Mouse (Mus musculus): ENCODE data around the gene Cd5l.
"Not testable (repeated sequence)": the region's sequence is repeated elsewhere in the genome, so short reads cannot be mapped to it uniquely, and the experiment has no call there.

Cd5l gene

GRCm38 (mm10) chr3:87357581-87357980, at the start of gene Cd5l:
Cd5l (plus strand) TSS chr3:87357881.
- DNase-seq (ENCODE audit: low read depth), result no peak

GRCm38 (mm10) chr3:87309922-87310321, 47.8 kb upstream of the Cd5l start:
- DNase-seq (ENCODE audit: low read depth), result peak; percentile 7

GRCm38 (mm10) chr3:87322557-87322956, 35.1 kb upstream of the Cd5l start:
- DNase-seq (ENCODE audit: low read depth), result peak; percentile 81

GRCm38 (mm10) chr3:87323778-87324177, 33.9 kb upstream of the Cd5l start:
- peak; percentile 59 for DNase-seq (ENCODE audit: low read depth)

- DNase-seq (ENCODE audit: low read depth), result no peak
Observed at GRCm38 (mm10) chr3:87337899-87338298, 19.8 kb upstream of the Cd5l start.

GRCm38 (mm10) chr3:87350992-87351391, 6.7 kb upstream of the Cd5l start:
- DNase-seq (ENCODE audit: low read depth), result not testable (repeated sequence)

- DNase-seq (ENCODE audit: low read depth), result no peak
Observed at GRCm38 (mm10) chr3:87359215-87359614, 1.5 kb downstream of the Cd5l start.

- DNase-seq (ENCODE audit: low read depth), result no peak
Observed at GRCm38 (mm10) chr3:87360466-87360865, 2.8 kb downstream of the Cd5l start.

- DNase-seq (ENCODE audit: low read depth), result no peak
Observed at GRCm38 (mm10) chr3:87365691-87366090, 8.0 kb downstream of the Cd5l start.

- no peak for DNase-seq (ENCODE audit: low read depth)
Observed at GRCm38 (mm10) chr3:87367511-87367910, 9.8 kb downstream of the Cd5l start.

GRCm38 (mm10) chr3:87369181-87369580, 11.5 kb downstream of the Cd5l start:
- no peak for DNase-seq (ENCODE audit: low read depth)

- DNase-seq (ENCODE audit: low read depth), result peak; percentile 43
Observed at GRCm38 (mm10) chr3:87376195-87377165, 18.8 kb downstream of the Cd5l start, which contains the start of gene Fcrl1. Fcrl1 (plus strand) TSS chr3:87376387.

GRCm38 (mm10) chr3:87377228-87377627, 19.5 kb downstream of the Cd5l start:
- DNase-seq (ENCODE audit: low read depth), result no peak

- DNase-seq (ENCODE audit: low read depth), result no peak
Observed at GRCm38 (mm10) chr3:87377719-87378118, 20.0 kb downstream of the Cd5l start.

GRCm38 (mm10) chr3:87379641-87380315, 22.1 kb downstream of the Cd5l start:
- DNase-seq (ENCODE audit: low read depth), result not testable (repeated sequence)

- no peak for DNase-seq (ENCODE audit: low read depth)
Observed at GRCm38 (mm10) chr3:87381806-87382712, 24.4 kb downstream of the Cd5l start.

GRCm38 (mm10) chr3:87383308-87383707, 25.6 kb downstream of the Cd5l start:
- DNase-seq (ENCODE audit: low read depth), result no peak

GRCm38 (mm10) chr3:87385105-87385504, 27.4 kb downstream of the Cd5l start:
- no peak for DNase-seq (ENCODE audit: low read depth)

- no peak for DNase-seq (ENCODE audit: low read depth)
Observed at GRCm38 (mm10) chr3:87390935-87391334, 33.3 kb downstream of the Cd5l start.

- DNase-seq (ENCODE audit: low read depth), result no peak
Observed at GRCm38 (mm10) chr3:87398809-87399208, 41.1 kb downstream of the Cd5l start.

- DNase-seq (ENCODE audit: low read depth), result no peak
Observed at GRCm38 (mm10) chr3:87399906-87400305, 42.2 kb downstream of the Cd5l start.

- peak; percentile 22 for DNase-seq (ENCODE audit: low read depth)
Observed at GRCm38 (mm10) chr3:87401321-87401720, 43.6 kb downstream of the Cd5l start.

All from 416B (cell line).